Mouse (Mus musculus) MEL (cell line): ENCODE measurements around the gene Ndel1. TPM values are rescaled to one million over a fixed set of nuclear protein-coding genes. Genes with fewer than 3 reads are reported as not detected.

Experiments
- DNase-seq: peaks from one replicate; pipeline ENCODE4 v3.0.0; 2011; ENCODE audit warnings: low read depth, low spot score
- H3K27ac ChIP-seq: 2 replicates; pipeline ENCODE4 v1.5.1; 2012; ENCODE audit warnings: low read depth, mild to moderate bottlenecking, control low read depth, low read length, moderate library complexity; ENCODE audit not compliant: control insufficient read depth
- H3K27me3 ChIP-seq, 2 experiments: fragments of 150-350 bp in 1 of 2; sonication (generic) in 1 of 2; 2 replicates each; pipeline ENCODE4 v1.6.1; 2012; ENCODE audit warnings: low read length in 2 of 2, mild to moderate bottlenecking in 2 of 2, improper control_type of control experiment in 1 of 2, moderate library complexity in 1 of 2; ENCODE audit not compliant: insufficient read depth in 2 of 2, control insufficient read depth in 1 of 2
- H3K36me3 ChIP-seq, 2 experiments: 2 replicates each; pipeline ENCODE4 v1.6.1; 2012 to 2014; ENCODE audit warnings: low read length in 2 of 2, improper control_type of control experiment in 1 of 2, inconsistent platforms in 1 of 2, mild to moderate bottlenecking in 1 of 2; ENCODE audit not compliant: insufficient read depth in 2 of 2, control insufficient read depth in 1 of 2
- H3K4me1 ChIP-seq, 2 experiments: fragments of 150-350 bp in 1 of 2; sonication (generic) in 1 of 2; 2 replicates each; pipeline ENCODE4 v1.6.1; 2012; ENCODE audit warnings: low read length in 2 of 2, improper control_type of control experiment in 1 of 2, mild to moderate bottlenecking in 1 of 2; ENCODE audit not compliant: insufficient read depth in 2 of 2, control insufficient read depth in 1 of 2
- H3K4me3 ChIP-seq, 2 experiments: fragments of 150-350 bp in 1 of 2; sonication (generic) in 1 of 2; 2 replicates each; pipeline ENCODE4 v1.5.1; 2012; ENCODE audit warnings: low read depth in 2 of 2, low read length in 2 of 2, mild to moderate bottlenecking in 2 of 2, moderate library complexity in 2 of 2, control low read depth in 1 of 2, improper control_type of control experiment in 1 of 2; ENCODE audit not compliant: control insufficient read depth in 1 of 2, insufficient read depth in 1 of 2
- H3K79me2 ChIP-seq: 2 replicates; pipeline ENCODE4 v1.6.1; 2012; ENCODE audit warnings: mild to moderate bottlenecking, low read length, moderate library complexity; ENCODE audit not compliant: control insufficient read depth, poor library complexity, insufficient read depth
- H3K9ac ChIP-seq: 2 replicates; pipeline ENCODE4 v1.6.1; 2012; ENCODE audit warnings: low read depth, mild to moderate bottlenecking, control low read depth, low read length, moderate library complexity; ENCODE audit not compliant: control insufficient read depth, poor library complexity, severe bottlenecking
- H3K9me3 ChIP-seq: fragments of 150-350 bp; sonication (generic); replicated peaks from 2 replicates; pipeline ENCODE4 v1.6.1; 2012; ENCODE audit warnings: mild to moderate bottlenecking, low read length, improper control_type of control experiment, moderate library complexity; ENCODE audit not compliant: insufficient read depth
- BHLHE40 ChIP-seq: IDR thresholded peaks from 2 replicates; pipeline ENCODE4 v1.6.1; 2012; ENCODE audit warnings: low read depth, mild to moderate bottlenecking, inconsistent platforms, low read length, improper control_type of control experiment, borderline replicate concordance
- CHD2 ChIP-seq: IDR thresholded peaks from 2 replicates; pipeline ENCODE4 v1.6.1; 2011; ENCODE audit warnings: low read length, improper control_type of control experiment
- ELF1 ChIP-seq: IDR thresholded peaks from 2 replicates; pipeline ENCODE4 v1.6.1; 2014; ENCODE audit warnings: low read depth, mild to moderate bottlenecking, inconsistent platforms, low read length, improper control_type of control experiment, moderate library complexity
- ETS1 ChIP-seq: IDR thresholded peaks from 2 replicates; pipeline ENCODE4 v1.6.1; 2012; ENCODE audit warnings: low read depth, mild to moderate bottlenecking, inconsistent platforms, low read length, improper control_type of control experiment, moderate library complexity
- GABPA ChIP-seq: IDR thresholded peaks from 2 replicates; pipeline ENCODE4 v1.6.1; 2012; ENCODE audit warnings: low read depth, mild to moderate bottlenecking, inconsistent platforms, low read length, improper control_type of control experiment, moderate library complexity
- HCFC1 ChIP-seq: IDR thresholded peaks from 2 replicates; pipeline ENCODE4 v1.6.1; 2012; ENCODE audit warnings: low read depth, mild to moderate bottlenecking, inconsistent platforms, low read length, improper control_type of control experiment, moderate library complexity
- JUND ChIP-seq: IDR thresholded peaks from 2 replicates; pipeline ENCODE4 v1.6.1; 2011; ENCODE audit warnings: low read depth, mild to moderate bottlenecking, improper control_type of control experiment, low read length
- KAT2A ChIP-seq: conservative IDR thresholded peaks from 2 replicates; pipeline ENCODE4 v1.6.1; 2012; ENCODE audit warnings: low read depth, low read length, improper control_type of control experiment, inconsistent platforms
- MAFK ChIP-seq: IDR thresholded peaks from 2 replicates; pipeline ENCODE4 v1.6.1; 2011; ENCODE audit warnings: low read depth, mild to moderate bottlenecking, low read length, improper control_type of control experiment, borderline replicate concordance
- MAZ ChIP-seq: IDR thresholded peaks from 2 replicates; pipeline ENCODE4 v1.6.1; 2012; ENCODE audit warnings: low read depth, mild to moderate bottlenecking, inconsistent platforms, low read length, improper control_type of control experiment
- MEF2A ChIP-seq: IDR thresholded peaks from 2 replicates; pipeline ENCODE4 v1.6.1; 2014; ENCODE audit warnings: low read depth, mild to moderate bottlenecking, inconsistent platforms, low read length, improper control_type of control experiment; ENCODE audit not compliant: poor library complexity, insufficient replicate concordance, severe bottlenecking; ENCODE audit errors: extremely low read depth
- MXI1 ChIP-seq: IDR thresholded peaks from 2 replicates; pipeline ENCODE4 v1.6.1; 2011; ENCODE audit warnings: mild to moderate bottlenecking, low read depth, low read length, improper control_type of control experiment
- MYB ChIP-seq: IDR thresholded peaks from 2 replicates; pipeline ENCODE4 v1.6.1; 2011; ENCODE audit warnings: mild to moderate bottlenecking, low read depth, low read length, improper control_type of control experiment
- MYC ChIP-seq: IDR thresholded peaks from 2 replicates; pipeline ENCODE4 v1.6.1; 2011; ENCODE audit warnings: low read depth, mild to moderate bottlenecking, low read length, improper control_type of control experiment, moderate library complexity
- NELFE ChIP-seq: IDR thresholded peaks from 2 replicates; pipeline ENCODE4 v1.6.1; 2011; ENCODE audit warnings: low read depth, low read length, improper control_type of control experiment
- POLR2A ChIP-seq, 2 experiments: IDR thresholded peaks; 2 replicates each; pipeline ENCODE4 v1.6.1; 2011 to 2012; ENCODE audit warnings: low read length in 2 of 2, mild to moderate bottlenecking in 2 of 2, control low read depth in 1 of 2, improper control_type of control experiment in 1 of 2, low read depth in 1 of 2, moderate library complexity in 1 of 2; ENCODE audit not compliant: control insufficient read depth in 1 of 2, insufficient read depth in 1 of 2, poor library complexity in 1 of 2
- POLR2AphosphoS5 ChIP-seq: IDR thresholded peaks from 2 replicates; pipeline ENCODE4 v1.6.1; 2012; ENCODE audit warnings: low read depth, borderline replicate concordance, mild to moderate bottlenecking, inconsistent platforms, low read length, moderate library complexity, mixed read lengths
- RAD21 ChIP-seq: IDR thresholded peaks from 2 replicates; pipeline ENCODE4 v1.6.1; 2011; ENCODE audit warnings: mild to moderate bottlenecking, low read depth, low read length, improper control_type of control experiment
- RCOR1 ChIP-seq: IDR thresholded peaks from 2 replicates; pipeline ENCODE4 v1.6.1; 2012; ENCODE audit warnings: low read depth, mild to moderate bottlenecking, inconsistent platforms, low read length, improper control_type of control experiment
- SIN3A ChIP-seq: IDR thresholded peaks from 2 replicates; pipeline ENCODE4 v1.6.1; 2012; ENCODE audit warnings: low read length, improper control_type of control experiment, inconsistent platforms
- TAL1 ChIP-seq: IDR thresholded peaks from 2 replicates; pipeline ENCODE4 v1.6.1; 2012; ENCODE audit warnings: mild to moderate bottlenecking, inconsistent platforms, low read length, moderate library complexity, mixed read lengths
- TCF12 ChIP-seq: IDR thresholded peaks from 2 replicates; pipeline ENCODE4 v1.6.1; 2014; ENCODE audit warnings: low read depth, mild to moderate bottlenecking, inconsistent platforms, low read length, improper control_type of control experiment, moderate library complexity
- UBTF ChIP-seq: IDR thresholded peaks from 2 replicates; pipeline ENCODE4 v1.6.1; 2012; ENCODE audit warnings: low read depth, mild to moderate bottlenecking, inconsistent platforms, low read length, improper control_type of control experiment, moderate library complexity, borderline replicate concordance; ENCODE audit not compliant: insufficient read depth
- USF2 ChIP-seq, 2 experiments: IDR thresholded peaks; 2 replicates each; pipeline ENCODE4 v1.6.1; 2011 to 2012; ENCODE audit warnings: improper control_type of control experiment in 2 of 2, low read length in 2 of 2, borderline replicate concordance in 1 of 2, inconsistent platforms in 1 of 2, low read depth in 1 of 2, mild to moderate bottlenecking in 1 of 2; ENCODE audit not compliant: insufficient read depth in 1 of 2
- ZC3H11A ChIP-seq: IDR thresholded peaks from 2 replicates; pipeline ENCODE4 v1.6.1; 2012; ENCODE audit warnings: low read depth, mild to moderate bottlenecking, inconsistent platforms, low read length, improper control_type of control experiment
- ZKSCAN1 ChIP-seq: IDR thresholded peaks from 2 replicates; pipeline ENCODE4 v1.6.1; 2012; ENCODE audit warnings: low read depth, mild to moderate bottlenecking, inconsistent platforms, low read length, improper control_type of control experiment, moderate library complexity
- ZMIZ1 ChIP-seq: IDR thresholded peaks from 2 replicates; pipeline ENCODE4 v1.6.1; 2012; ENCODE audit warnings: low read depth, mild to moderate bottlenecking, inconsistent platforms, low read length, improper control_type of control experiment, moderate library complexity
- polyA plus RNA-seq, 2 experiments: library from polyadenylated mRNA; stranded (reverse) in 1 of 2; unstranded in 1 of 2; fragments of >175 nt in 1 of 2; fragments of >200 nt in 1 of 2; gene quantifications; 2 replicates each; pipeline versions ENCODE4 v1.2.1 to v1.2.4; 2012; ENCODE audit warnings: low replicate concordance in 2 of 2, low read depth in 1 of 2; ENCODE audit not compliant: insufficient read length in 2 of 2, insufficient read depth in 1 of 2, missing spikeins in 1 of 2
- total RNA-seq: library from RNA; depleted of rRNA; stranded (reverse); fragments of 300-350 nt; gene quantifications from 2 replicates; pipeline ENCODE4 v1.2.3, GENCODE M21; 2012; rRNA removed

Ndel1 gene
- total RNA-seq (59.6 and 70.7 TPM in 2 replicates), polyA plus RNA-seq (10 to 100 TPM; 55.0 to 61.2 TPM)

DNA sequence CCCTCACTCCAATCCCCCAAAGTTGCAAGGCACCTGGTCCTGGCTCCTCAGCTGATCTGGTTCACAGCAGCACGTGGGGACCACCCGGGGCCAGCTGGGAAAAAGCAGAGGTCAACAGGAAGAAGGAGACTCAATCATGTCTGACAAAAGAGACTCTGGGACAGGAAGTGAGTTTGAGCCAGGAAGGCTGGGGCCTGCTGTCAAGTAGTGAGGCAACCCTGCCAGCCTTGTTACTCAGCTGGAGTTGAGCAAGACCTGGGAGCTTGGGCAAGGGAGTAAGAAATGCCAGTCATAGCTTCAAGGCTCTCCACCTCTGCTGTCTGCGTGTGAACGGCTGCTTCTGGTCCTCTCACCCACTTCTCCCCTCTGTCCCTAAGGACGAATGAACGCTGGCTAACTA is at the start of gene Ndel1:
Ndel1 (minus strand) TSS at position 111 of the 400 bp plus-strand sequence.
- Histone ChIP-seq H3K4me3 (no peak within 1 kb of the TSS), H3K27ac (no peak within 1 kb of the TSS), H3K27me3 (no peaks in the 10 kb centered on the region), H3K36me3 (no peaks in the 10 kb centered on the region), H3K79me2 (no peaks in the 10 kb centered on the region)
- DNase-seq, result no peak
- no peak for TF ChIP-seq GABPA
- no peak for TF ChIP-seq UBTF
- TF ChIP-seq SIN3A, result no peak
- no peak for TF ChIP-seq USF2 (IDR thresholded peaks at IDR 0.05; ENCODE audit: borderline replicate concordance in 1 of 2, insufficient read depth in 1 of 2, low read depth in 1 of 2, low read length in 2 of 2)
- TF ChIP-seq MYC, result no peak
- no peak for TF ChIP-seq BHLHE40
- no peak for TF ChIP-seq MAZ
- no peak for TF ChIP-seq POLR2AphosphoS5
- TF ChIP-seq RCOR1, result no peak
- no peak for TF ChIP-seq RAD21
- no peak for TF ChIP-seq ZKSCAN1
- TF ChIP-seq HCFC1, result no peak
- TF ChIP-seq JUND, result no peak
- TF ChIP-seq NELFE, result no peak
- TF ChIP-seq MXI1, result no peak
- no peak for TF ChIP-seq TCF12
- TF ChIP-seq ZC3H11A, result no peak
- TF ChIP-seq, all 39 proteins: peak for 0
- no peaks in the 10 kb centered on the region for H3K9me3 ChIP-seq
- no peak within 1 kb of the TSS for H3K9ac ChIP-seq
- H3K4me1 ChIP-seq, result peaks cover 0 to 4% of the 10 kb centered on the region in 2 experiments; a peak in 1 of 4 replicates

DNA sequence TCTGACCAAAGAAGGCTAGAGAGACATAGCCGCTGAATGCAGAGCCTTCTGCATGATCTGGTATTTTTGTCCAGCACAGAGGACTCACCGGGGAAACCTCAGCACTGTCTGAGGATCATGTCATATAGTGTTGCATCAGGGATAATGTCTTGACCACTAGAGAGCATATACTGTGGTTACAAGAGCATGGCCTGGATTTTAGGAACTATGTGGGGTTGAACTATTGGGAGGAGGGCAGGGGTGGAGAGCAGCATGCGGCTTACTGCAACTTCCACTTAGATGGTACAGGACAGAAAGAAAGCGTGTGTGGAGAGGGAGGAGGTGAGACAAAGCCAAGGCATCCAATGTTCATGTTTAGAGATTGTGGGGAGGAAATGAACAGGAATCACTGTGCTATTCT is 42.9 kb upstream of the Ndel1 start:
- H3K27ac ChIP-seq, result no peak overlapping the region
- no peak overlapping the region for H3K4me3 ChIP-seq
- no peaks in the 10 kb centered on the region; a peak in 1 of 4 replicates for H3K36me3 ChIP-seq
- H3K4me1 ChIP-seq, result no peaks in the 10 kb centered on the region
- H3K79me2 ChIP-seq, result no peaks in the 10 kb centered on the region
- no peak overlapping the region for H3K9ac ChIP-seq
- peaks cover 0 to 3% of the 10 kb centered on the region in 2 experiments; a peak in 1 of 4 replicates for H3K27me3 ChIP-seq
- H3K9me3 ChIP-seq, result no peaks in the 10 kb centered on the region
- DNase-seq, result no peak
- no peak for TF ChIP-seq POLR2A (IDR thresholded peaks at IDR 0.05; ENCODE audit: control insufficient read depth in 1 of 2, insufficient read depth in 1 of 2, low read depth in 1 of 2, low read length in 2 of 2, poor library complexity in 1 of 2)
- TF ChIP-seq MXI1, result no peak
- TF ChIP-seq SIN3A, result no peak
- no peak for TF ChIP-seq USF2 (IDR thresholded peaks at IDR 0.05; ENCODE audit: borderline replicate concordance in 1 of 2, insufficient read depth in 1 of 2, low read depth in 1 of 2, low read length in 2 of 2)
- no peak for TF ChIP-seq KAT2A
- no peak for TF ChIP-seq RAD21
- TF ChIP-seq MEF2A, result no peak
- no peak for TF ChIP-seq ETS1
- no peak for TF ChIP-seq ZMIZ1
- TF ChIP-seq JUND, result no peak
- TF ChIP-seq MAFK, result no peak
- TF ChIP-seq CHD2, result no peak
- no peak for TF ChIP-seq HCFC1
- TF ChIP-seq ELF1, result no peak
- TF ChIP-seq TAL1, result no peak
- TF ChIP-seq RCOR1, result no peak
- TF ChIP-seq BHLHE40, result no peak
- no peak for TF ChIP-seq ZKSCAN1
- TF ChIP-seq MYB, result no peak
